Mouse (Mus musculus) thymus, adult 2 months (tissue): ENCODE data around the gene Ctsc. TPM values are rescaled to one million over a fixed set of nuclear protein-coding genes. Genes with fewer than 3 reads are reported as not detected.

Experiments
- DNase-seq: peaks from one replicate; pipeline ENCODE4 v3.0.0; 2021
- H3K27ac ChIP-seq: fragments of 200-500 bp; 2 replicates; pipeline ENCODE4 v1.5.1; 2012; ENCODE audit warnings: low read length, control low read depth; ENCODE audit not compliant: control insufficient read depth, insufficient read depth
- H3K27me3 ChIP-seq: fragments of 200-500 bp; 2 replicates; pipeline ENCODE4 v1.6.1; 2012; ENCODE audit warnings: mild to moderate bottlenecking, low read length, moderate library complexity, mixed read lengths; ENCODE audit not compliant: control insufficient read depth, insufficient read depth
- H3K36me3 ChIP-seq: fragments of 200-500 bp; 2 replicates; pipeline ENCODE4 v1.6.1; 2012; ENCODE audit warnings: mild to moderate bottlenecking, low read length, moderate library complexity; ENCODE audit not compliant: control insufficient read depth, insufficient read depth
- H3K4me1 ChIP-seq: fragments of 200-500 bp; replicated peaks from 2 replicates; pipeline ENCODE4 v1.6.1; 2012; ENCODE audit warnings: low read length; ENCODE audit not compliant: control insufficient read depth, insufficient read depth
- H3K4me3 ChIP-seq: fragments of 200-500 bp; 2 replicates; pipeline ENCODE4 v1.5.1; 2012; ENCODE audit warnings: mild to moderate bottlenecking, low read length, control low read depth, moderate library complexity; ENCODE audit not compliant: control insufficient read depth, insufficient read depth
- CTCF ChIP-seq: fragments of 200-500 bp; IDR thresholded peaks from 2 replicates; pipeline ENCODE4 v1.5.1; 2012; ENCODE audit warnings: mild to moderate bottlenecking, control low read depth, low read length, moderate library complexity, borderline replicate concordance; ENCODE audit not compliant: control insufficient read depth, poor library complexity, insufficient read depth; ENCODE audit errors: extremely low read depth
- POLR2A ChIP-seq: fragments of 200-500 bp; IDR thresholded peaks from 2 replicates; pipeline ENCODE4 v1.6.1; 2012; ENCODE audit warnings: mild to moderate bottlenecking, low read length, control low read depth, moderate library complexity; ENCODE audit not compliant: control insufficient read depth, poor library complexity, insufficient read depth; ENCODE audit errors: extremely low read depth
- WGBS: fragments of 180-500 bp; shearing (Covaris S2); methylation state at CpG from one replicate; pipeline ENCODE4 v1.1.7; 2018; 5-methylcytosine and 5-hydroxymethylcytosine counted together
- polyA plus RNA-seq: library from polyadenylated mRNA; depleted of rRNA; stranded (reverse); fragments of >200 nt; gene quantifications from 2 replicates; pipeline ENCODE4 v1.2.3, GENCODE M21; 2012

The Ctsc gene
- polyA plus RNA-seq, 1 experiment: 80.4 TPM

DNA sequence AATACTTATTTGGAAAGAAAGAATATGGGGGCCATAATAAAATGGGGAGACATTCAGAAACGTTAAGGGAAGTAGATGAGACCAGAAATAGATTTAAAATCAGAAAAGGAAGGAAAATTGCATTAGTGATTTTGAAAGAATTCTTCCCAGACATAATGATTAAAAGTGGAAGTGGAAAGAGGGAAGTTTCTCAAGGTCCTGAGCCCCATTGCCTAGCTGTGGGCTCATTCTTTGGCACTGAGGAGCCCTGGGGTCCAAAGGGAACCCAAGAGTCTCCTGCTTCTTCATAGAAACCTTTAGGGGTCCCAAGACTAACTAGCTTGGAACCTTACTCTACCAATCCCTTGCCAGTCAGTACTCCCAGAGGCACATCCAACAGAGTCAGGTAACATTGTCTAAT is 26.4 kb upstream of the Ctsc start:
- WGBS: 58% methylated on average over 1 of the region's 1 CpGs
- H3K27me3 ChIP-seq: no peaks in the 10 kb centered on the region
- no peaks in the 10 kb centered on the region for H3K4me1 ChIP-seq
- no peak for TF ChIP-seq POLR2A
- no peak for TF ChIP-seq CTCF
- no peak overlapping the region for H3K4me3 ChIP-seq
- no peak overlapping the region for H3K27ac ChIP-seq
- DNase-seq: no peak
- no peaks in the 10 kb centered on the region for H3K36me3 ChIP-seq

- H3K27ac ChIP-seq: no peak overlapping the region
- no peaks in the 10 kb centered on the region for H3K27me3 ChIP-seq
- no peak for DNase-seq
Observed at GRCm38 (mm10) chr7:88252129-88252528, 25.8 kb upstream of the Ctsc start.

GRCm38 (mm10) chr7:88254884-88255283 is 23.0 kb upstream of the Ctsc start:
- TF ChIP-seq POLR2A: no peak
- TF ChIP-seq CTCF: no peak
- no peaks in the 10 kb centered on the region for H3K4me1 ChIP-seq
- no peak overlapping the region for H3K4me3 ChIP-seq
- H3K27me3 ChIP-seq: no peaks in the 10 kb centered on the region
- no peaks in the 10 kb centered on the region for H3K36me3 ChIP-seq
- H3K27ac ChIP-seq: no peak overlapping the region
- no peak for DNase-seq

More at GRCm38 (mm10) chr7:88252129-88252528, 25.8 kb upstream of the Ctsc start:
- TF ChIP-seq CTCF (no peak), POLR2A (no peak)
- H3K36me3 ChIP-seq: no peaks in the 10 kb centered on the region
- H3K4me3 ChIP-seq: no peak overlapping the region
- H3K4me1 ChIP-seq: no peaks in the 10 kb centered on the region

DNA sequence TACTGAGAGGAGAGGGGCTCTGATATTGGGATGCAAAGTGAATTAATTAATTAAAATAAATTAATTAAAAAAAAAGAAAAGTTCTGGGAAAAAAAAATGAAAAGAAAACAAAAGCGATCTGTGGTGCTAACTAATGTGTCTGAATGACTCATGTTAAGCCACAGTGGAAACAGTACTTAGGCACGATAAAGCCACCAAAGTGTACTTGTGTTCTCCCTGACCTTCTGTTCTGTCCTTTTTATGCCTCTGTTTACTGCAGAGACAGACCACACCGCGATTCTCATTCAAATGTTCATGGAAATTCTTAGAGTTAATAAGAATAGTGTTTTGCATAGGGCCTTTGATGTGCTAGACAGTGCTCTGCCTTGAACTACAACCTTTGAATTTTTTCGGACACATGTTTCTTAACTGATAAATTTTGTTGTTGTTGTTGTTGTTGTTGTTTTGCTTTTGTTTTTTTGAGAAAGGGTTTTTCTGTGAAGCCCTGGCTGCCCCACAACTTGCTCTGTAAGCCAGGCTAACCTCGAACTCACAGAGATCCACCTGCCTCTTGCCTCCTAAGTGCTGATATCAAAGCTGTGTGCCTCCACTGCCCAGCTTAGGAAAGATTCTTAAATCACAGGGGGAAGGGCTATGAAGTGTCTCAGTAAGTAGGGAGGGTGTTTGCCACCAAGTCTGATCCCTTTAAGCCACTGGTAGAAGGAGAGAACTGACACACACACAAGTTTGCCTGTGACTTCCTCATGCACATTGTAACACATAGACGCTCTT is 18.5 kb upstream of the Ctsc start:
- H3K4me1 ChIP-seq: no peaks in the 10 kb centered on the region
- no peak for TF ChIP-seq CTCF
- TF ChIP-seq POLR2A: no peak
- 83% methylated on average over 7 of the region's 7 CpGs for WGBS
- no peak overlapping the region for H3K4me3 ChIP-seq
- H3K27ac ChIP-seq: no peak overlapping the region
- H3K27me3 ChIP-seq: no peaks in the 10 kb centered on the region
- DNase-seq: no peak
- H3K36me3 ChIP-seq: no peaks in the 10 kb centered on the region

DNA sequence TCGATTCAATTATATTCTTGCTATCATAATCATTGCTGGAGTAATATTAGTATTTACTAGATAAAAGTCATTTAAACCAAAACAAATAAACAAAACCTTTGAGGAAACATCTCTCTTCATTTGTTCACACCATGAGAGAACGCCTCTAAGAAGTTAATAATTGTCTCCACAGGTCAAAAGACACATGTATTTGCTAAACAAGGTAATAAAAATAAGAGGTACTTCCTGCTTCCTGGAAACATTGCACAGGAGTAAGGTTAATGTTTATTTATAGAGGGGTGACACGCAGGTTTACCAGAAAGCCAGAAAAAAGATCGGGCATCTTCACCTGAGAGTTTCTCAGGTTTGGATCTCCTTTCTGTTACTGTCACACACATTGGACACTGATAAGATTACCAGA is 16.1 kb upstream of the Ctsc start:
- Histone ChIP-seq H3K4me1 (no peaks in the 10 kb centered on the region), H3K4me3 (no peak overlapping the region), H3K27me3 (no peaks in the 10 kb centered on the region), H3K27ac (no peak overlapping the region), H3K36me3 (no peaks in the 10 kb centered on the region)
- no peak for DNase-seq
- WGBS: 92% methylated on average over 4 of the region's 4 CpGs
- TF ChIP-seq CTCF (no peak), POLR2A (no peak)

DNA sequence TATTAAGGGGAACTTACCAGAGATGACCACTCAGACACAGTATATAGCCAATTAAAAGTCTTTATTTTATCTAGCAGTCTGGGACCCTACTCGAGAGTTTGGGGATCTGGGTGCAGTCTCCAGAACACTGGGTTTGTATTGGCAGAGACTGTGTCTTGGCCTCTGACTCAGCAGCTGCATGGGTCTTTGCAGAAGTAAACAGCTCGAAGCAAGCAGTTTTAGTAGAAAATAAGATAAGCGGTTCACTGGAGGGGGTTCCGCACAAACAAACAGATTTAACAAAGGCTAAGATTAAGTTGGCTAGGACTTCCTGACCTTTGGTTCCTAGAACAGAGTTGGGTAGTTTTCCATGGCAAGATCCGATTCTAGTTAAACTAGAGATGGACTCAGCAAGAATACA is 13.0 kb upstream of the Ctsc start:
- Histone ChIP-seq H3K4me1 (no peaks in the 10 kb centered on the region), H3K27ac (no peak overlapping the region), H3K4me3 (no peak overlapping the region), H3K27me3 (no peaks in the 10 kb centered on the region), H3K36me3 (no peaks in the 10 kb centered on the region)
- TF ChIP-seq POLR2A: no peak
- no peak for TF ChIP-seq CTCF
- no peak for DNase-seq
- WGBS: 84% methylated on average over 5 of the region's 5 CpGs

- WGBS: 95% methylated on average over 1 of the region's 1 CpGs
- H3K36me3 ChIP-seq: no peaks in the 10 kb centered on the region
- no peak for TF ChIP-seq POLR2A
- no peak for TF ChIP-seq CTCF
- H3K27me3 ChIP-seq: no peaks in the 10 kb centered on the region
- DNase-seq: no peak
- no peaks in the 10 kb centered on the region for H3K4me1 ChIP-seq
- no peak overlapping the region for H3K27ac ChIP-seq
- no peak overlapping the region for H3K4me3 ChIP-seq
Observed at GRCm38 (mm10) chr7:88269913-88270312, 8.0 kb upstream of the Ctsc start.
